Mouse (Mus musculus) effector memory CD4-positive, alpha-beta T cell, adult 7 months (primary cell): Measurements from ENCODE around the gene Il12b. TPM values are rescaled to one million over a fixed set of nuclear protein-coding genes. Genes with fewer than 3 reads are reported as not detected.

Experiments used
- polyA plus RNA-seq: library from polyadenylated mRNA; unstranded; fragments of 100-300 nt; shearing (Covaris generic); gene quantifications from one replicate; pipeline ENCODE4 v1.2.1, GENCODE M21; 2017

The Il12b gene
- polyA plus RNA-seq = 0.21 TPM

GRCm38 (mm10) chr11:44399763-44400162 is at the start of gene Il12b:
Gene Il12b, plus strand, starts transcription at chr11:44400063.

Other genes starting within 250 kb of the Il12b start
- 19.8 TPM for gene Ublcp1, start 70.4 kb downstream of the Il12b start, polyA plus RNA-seq
- gene Rnf145, start 118.9 kb downstream of the Il12b start, polyA plus RNA-seq = 271 TPM
- gene Ebf1, start 217.3 kb downstream of the Il12b start, polyA plus RNA-seq = 0.39 TPM